Mouse (Mus musculus) forebrain, postnatal 0 days (tissue): ENCODE measurements around the gene Tshz2. TPM values are rescaled to one million over a fixed set of nuclear protein-coding genes. Genes with fewer than 3 reads are reported as not detected.
A peak's percentile ranks its signal among the peaks of the same experiment; 100 is the strongest.

Source experiments
- ATAC-seq: fragments of 200-750 bp; cut with Nextera tagmentation; 2 replicates; pipeline ENCODE4 v1.8.0; 2017; ENCODE audit warnings: mild to moderate bottlenecking, moderate library complexity
- DNase-seq: peaks from one replicate; pipeline ENCODE4 v3.0.0-alpha.2; 2015
- H3K27ac ChIP-seq: fragments of 300-500 bp; sonication (generic); 2 replicates; pipeline ENCODE4 v1.5.1; 2014; ENCODE audit warnings: low read depth, mild to moderate bottlenecking, antibody characterized with exemption, low read length, moderate library complexity, mixed read lengths
- H3K27me3 ChIP-seq: fragments of 300-500 bp; sonication (generic); 2 replicates; pipeline ENCODE4 v1.6.1; 2014; ENCODE audit warnings: mild to moderate bottlenecking, low read length, mixed read lengths; ENCODE audit not compliant: insufficient read depth
- H3K36me3 ChIP-seq: fragments of 300-500 bp; sonication (generic); 2 replicates; pipeline ENCODE4 v1.6.1; 2014; ENCODE audit warnings: mild to moderate bottlenecking, moderate library complexity; ENCODE audit not compliant: insufficient read depth
- H3K4me1 ChIP-seq: fragments of 300-500 bp; sonication (generic); 2 replicates; pipeline ENCODE4 v1.6.1; 2014; ENCODE audit warnings: antibody characterized with exemption; ENCODE audit not compliant: insufficient read depth
- H3K4me2 ChIP-seq: fragments of 300-500 bp; sonication (generic); 2 replicates; pipeline ENCODE4 v1.6.1; 2014; ENCODE audit warnings: low read depth, mild to moderate bottlenecking, moderate library complexity
- H3K4me3 ChIP-seq: fragments of 300-500 bp; sonication (generic); 2 replicates; pipeline ENCODE4 v1.5.1; 2014; ENCODE audit warnings: low read depth, low read length, mixed read lengths
- H3K9ac ChIP-seq: fragments of 300-500 bp; sonication (generic); 2 replicates; pipeline ENCODE4 v1.6.1; 2014; ENCODE audit warnings: mild to moderate bottlenecking
- H3K9me3 ChIP-seq: fragments of 300-500 bp; sonication (generic); 2 replicates; pipeline ENCODE4 v1.6.1; 2016; ENCODE audit warnings: low read length
- CTCF ChIP-seq: sonication (generic); IDR thresholded peaks from 2 replicates; pipeline ENCODE4 v1.5.1; 2016; ENCODE audit warnings: antibody characterized with exemption, control low read depth, low read depth
- WGBS: fragments of 180-500 bp; shearing (Covaris S2); extraction: QIAGEN DNeasy Blood & Tissue Kit; methylation state at CpG from one replicate; pipeline ENCODE4 v1.1.7; 2014; 5-methylcytosine and 5-hydroxymethylcytosine counted together
- polyA plus RNA-seq: library from polyadenylated mRNA; unstranded; fragments of >200 nt; fragmentation: Nextera tagmentation; extraction: Ambion mirVana; gene quantifications from 2 replicates; pipeline ENCODE4 v1.2.1, GENCODE M21; 2015
- total RNA-seq: library from RNA; depleted of rRNA; stranded (reverse); fragments of >200 nt; gene quantifications from 2 replicates; pipeline ENCODE4 v1.2.3, GENCODE M21; 2014

Gene Tshz2
- total and polyA plus RNA-seq, 2 experiments from 2014 or later = 19.7 to 29.2 TPM

DNA sequence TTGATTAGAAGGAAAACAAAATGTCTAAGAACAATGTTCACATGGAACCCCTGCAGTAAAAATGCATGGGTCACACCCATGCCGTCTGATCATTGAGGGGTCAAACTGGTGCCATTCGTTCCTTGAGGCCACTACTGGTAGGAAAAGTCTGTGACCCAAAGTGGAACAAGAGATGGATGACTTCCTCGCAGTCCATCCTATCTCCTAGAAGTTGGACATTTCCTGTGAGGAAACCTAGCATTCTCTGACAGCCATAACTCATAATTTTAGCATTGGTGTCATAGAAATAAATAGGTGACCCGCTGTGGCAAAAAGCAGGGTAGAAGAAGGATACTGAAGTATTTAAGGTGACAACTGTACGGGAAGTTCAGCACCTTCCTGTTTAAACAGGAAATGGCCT, 41.4 kb downstream of the Tshz2 start:
- TF ChIP-seq CTCF = no peak
- H3K9ac ChIP-seq = no peak overlapping the region
- H3K4me2 ChIP-seq = no peak overlapping the region
- H3K9me3 ChIP-seq = no peaks in the 10 kb centered on the region
- H3K27me3 ChIP-seq = no peaks in the 10 kb centered on the region
- no peak for ATAC-seq
- no peaks in the 10 kb centered on the region for H3K36me3 ChIP-seq
- no peak overlapping the region for H3K4me3 ChIP-seq
- no peaks in the 10 kb centered on the region for H3K4me1 ChIP-seq
- WGBS = 93% methylated on average over 5 of the region's 5 CpGs
- DNase-seq = no peak
- H3K27ac ChIP-seq = no peak overlapping the region

DNA sequence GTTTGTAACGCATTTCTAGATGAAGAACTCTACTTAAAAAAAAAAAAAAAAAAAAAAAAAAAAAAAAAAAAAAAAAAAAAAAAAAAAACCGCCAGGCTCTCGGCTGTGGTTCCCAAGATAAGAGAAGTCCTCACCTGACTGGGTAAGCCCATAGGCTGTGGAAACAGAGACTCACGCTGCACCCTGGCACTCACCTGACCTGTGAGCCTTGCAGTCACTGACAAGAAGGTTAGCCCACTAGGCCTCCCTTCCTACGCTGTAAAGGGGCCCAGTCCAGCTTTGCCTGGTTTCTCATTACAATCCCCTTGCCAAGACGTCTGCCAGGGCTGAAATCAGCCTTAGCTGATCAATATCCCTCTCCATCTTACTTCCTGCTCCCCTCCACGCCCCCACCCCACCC, 46.5 kb downstream of the Tshz2 start:
- WGBS = 68% methylated on average over 7 of the region's 7 CpGs
- no peak for TF ChIP-seq CTCF
- Histone ChIP-seq H3K9ac (no peak overlapping the region), H3K4me1 (0 out of 2 replicates have a peak, but pooled peaks cover 7% of the 10 kb centered on the region), H3K27ac (peak overlapping the region; percentile 59; the same call in 1 of the 2 replicates), H3K4me3 (no peak overlapping the region), H3K27me3 (no peaks in the 10 kb centered on the region), H3K4me2 (no peak overlapping the region), H3K36me3 (no peaks in the 10 kb centered on the region), H3K9me3 (no peaks in the 10 kb centered on the region)
- ATAC-seq (no peak), DNase-seq (no peak)

DNA sequence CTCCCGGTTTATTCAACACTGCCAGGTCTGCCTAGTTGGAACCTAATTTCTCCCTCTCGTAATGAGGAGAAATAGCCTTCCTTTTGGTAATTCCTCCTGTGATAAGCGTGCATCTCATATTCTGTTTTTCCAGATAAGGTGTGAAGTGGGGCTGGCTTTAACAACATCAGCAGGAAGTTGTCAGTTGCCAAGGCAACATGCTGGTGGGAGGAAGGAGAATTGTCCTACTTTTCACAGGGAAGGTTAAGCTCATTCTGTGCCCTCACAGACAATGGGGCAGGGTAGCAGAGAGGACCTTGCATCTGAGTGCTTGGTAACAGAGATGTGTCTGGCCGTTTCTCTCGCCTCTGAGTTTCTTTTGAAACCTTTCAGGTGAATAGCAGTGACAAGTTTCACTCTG, 47.1 kb downstream of the Tshz2 start:
- H3K4me2 ChIP-seq = no peak overlapping the region
- no peak for TF ChIP-seq CTCF
- H3K4me3 ChIP-seq = no peak overlapping the region
- no peak overlapping the region for H3K9ac ChIP-seq
- H3K9me3 ChIP-seq = no peaks in the 10 kb centered on the region
- H3K36me3 ChIP-seq = no peaks in the 10 kb centered on the region
- ATAC-seq = peak; percentile 32; the same call in 1 of the 2 replicates
- 0 out of 2 replicates have a peak overlapping the region, but pooled peaks have one; percentile 59 for H3K27ac ChIP-seq
- peak; percentile 42 for DNase-seq
- H3K27me3 ChIP-seq = no peaks in the 10 kb centered on the region
- WGBS = 43% methylated on average over 5 of the region's 5 CpGs
- 0 out of 2 replicates have a peak, but pooled peaks cover 7% of the 10 kb centered on the region for H3K4me1 ChIP-seq

DNA sequence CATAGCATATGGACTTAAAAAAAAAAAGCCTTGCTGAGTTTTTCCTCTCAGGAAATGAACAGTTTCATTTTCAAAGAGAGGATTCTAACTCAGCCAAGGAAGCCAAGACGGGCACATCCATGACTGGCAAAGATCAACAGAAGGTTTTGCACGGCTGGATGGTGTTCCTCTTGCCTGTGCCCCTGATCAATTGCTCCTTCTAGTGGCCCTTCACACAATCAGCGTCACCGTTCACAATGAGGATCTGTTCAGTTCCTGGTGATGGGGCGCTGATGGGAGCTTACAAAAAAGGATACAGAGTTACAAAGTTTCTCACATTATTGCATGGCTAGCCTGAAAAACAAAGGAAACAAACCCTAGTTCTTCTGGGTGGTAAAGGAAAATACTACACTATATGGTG, 52.4 kb downstream of the Tshz2 start:
- Histone ChIP-seq H3K4me3 (no peak overlapping the region), H3K4me1 (no peaks in the 10 kb centered on the region; the same call in 1 of the 2 replicates), H3K27ac (no peak overlapping the region), H3K36me3 (no peaks in the 10 kb centered on the region), H3K4me2 (no peak overlapping the region), H3K9me3 (no peaks in the 10 kb centered on the region), H3K27me3 (no peaks in the 10 kb centered on the region), H3K9ac (no peak overlapping the region)
- peak; percentile 48 for TF ChIP-seq CTCF
- ATAC-seq (no peak), DNase-seq (no peak)
- 40% methylated on average over 5 of the region's 5 CpGs for WGBS

DNA sequence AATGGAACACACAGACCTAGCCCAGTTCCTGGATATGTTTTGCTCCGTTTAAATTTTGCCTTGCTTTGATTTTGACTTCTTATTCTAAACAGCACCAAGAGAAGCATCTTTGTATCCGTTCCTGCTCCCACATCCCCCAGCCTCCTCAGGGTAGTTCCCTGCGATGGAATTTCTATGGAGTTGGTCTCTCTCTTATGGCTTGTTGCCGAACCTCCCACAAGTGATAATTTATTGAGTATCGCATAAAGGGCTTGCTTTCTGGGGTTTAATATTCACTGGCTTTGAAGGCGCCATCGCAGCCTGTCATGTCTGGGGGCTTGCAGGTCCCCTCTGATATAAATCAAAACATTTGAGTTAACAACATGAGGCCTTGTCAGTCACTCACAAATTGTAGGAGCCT, 52.9 kb downstream of the Tshz2 start:
- TF ChIP-seq CTCF = no peak
- Histone ChIP-seq H3K4me3 (no peak overlapping the region), H3K27me3 (no peaks in the 10 kb centered on the region), H3K9me3 (no peaks in the 10 kb centered on the region), H3K27ac (no peak overlapping the region), H3K4me2 (no peak overlapping the region), H3K36me3 (no peaks in the 10 kb centered on the region), H3K9ac (no peak overlapping the region), H3K4me1 (no peaks in the 10 kb centered on the region; the same call in 1 of the 2 replicates)
- ATAC-seq (no peak), DNase-seq (no peak)
- WGBS = 65% methylated on average over 7 of the region's 7 CpGs

DNA sequence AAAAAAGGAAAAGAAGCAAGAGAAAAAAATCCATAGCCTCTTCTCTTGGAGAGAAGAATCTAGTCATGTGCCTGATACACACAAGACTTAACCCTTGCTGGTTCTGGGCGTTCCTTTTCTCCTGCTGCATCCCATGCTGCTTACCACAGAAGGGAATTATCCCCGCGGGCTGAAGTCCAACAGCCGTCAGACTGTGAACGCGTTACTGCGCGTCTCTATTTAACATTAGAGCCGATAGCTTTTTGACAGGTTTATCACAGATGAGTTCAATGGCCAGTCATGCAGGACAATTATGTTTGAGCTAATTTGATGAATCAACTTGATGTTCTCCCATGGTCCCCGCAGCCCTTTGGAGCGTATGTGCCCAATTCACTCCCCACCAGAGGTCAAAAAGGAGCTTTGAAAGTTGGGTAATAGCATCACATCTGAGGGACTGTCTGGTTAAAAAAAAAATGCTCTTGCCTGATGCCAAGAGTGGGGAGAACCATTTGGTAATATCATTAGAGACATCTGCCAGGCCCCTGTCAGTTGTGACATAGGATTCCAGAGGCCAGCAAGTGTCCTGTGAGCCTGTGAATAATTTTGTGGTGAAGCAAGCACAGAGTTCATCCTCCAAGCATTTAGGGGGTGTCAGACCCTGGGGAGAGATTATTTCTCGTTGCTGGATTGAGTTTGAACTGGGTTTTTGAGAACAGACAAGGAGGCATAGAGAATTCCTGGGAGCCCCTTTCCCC, 54.1 kb downstream of the Tshz2 start:
- ATAC-seq (no peak), DNase-seq (no peak)
- Histone ChIP-seq H3K36me3 (no peaks in the 10 kb centered on the region), H3K9me3 (no peaks in the 10 kb centered on the region), H3K4me2 (no peak overlapping the region), H3K4me1 (no peaks in the 10 kb centered on the region; the same call in 1 of the 2 replicates), H3K4me3 (no peak overlapping the region), H3K9ac (no peak overlapping the region), H3K27ac (no peak overlapping the region), H3K27me3 (no peaks in the 10 kb centered on the region)
- no peak for TF ChIP-seq CTCF
- 67% methylated on average over 12 of the region's 12 CpGs for WGBS

DNA sequence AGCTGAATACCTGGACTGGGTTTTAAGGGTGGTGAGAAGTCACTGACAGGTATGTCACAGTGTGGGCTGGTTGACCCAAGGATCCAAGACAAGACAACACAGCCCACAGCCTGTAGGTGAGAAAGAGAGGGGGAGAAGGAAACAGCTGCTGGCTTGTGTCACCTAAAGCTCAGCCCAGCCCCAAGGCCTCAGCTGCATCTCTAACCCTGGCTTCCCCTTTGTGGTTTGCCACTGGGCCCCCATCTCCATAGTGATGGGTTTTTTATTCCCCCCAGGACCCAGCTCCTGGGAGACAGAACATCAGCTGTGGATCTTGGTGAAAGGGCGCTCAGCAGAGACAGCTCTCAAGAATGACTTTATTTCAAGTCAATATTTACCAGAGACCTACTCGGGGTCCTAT, 57.2 kb downstream of the Tshz2 start:
- no peak overlapping the region for H3K27ac ChIP-seq
- TF ChIP-seq CTCF = no peak
- ATAC-seq (no peak), DNase-seq (no peak)
- H3K36me3 ChIP-seq = no peaks in the 10 kb centered on the region
- no peaks in the 10 kb centered on the region; the same call in 1 of the 2 replicates for H3K4me1 ChIP-seq
- 97% methylated on average over 2 of the region's 2 CpGs for WGBS
- no peak overlapping the region for H3K4me3 ChIP-seq
- no peak overlapping the region for H3K4me2 ChIP-seq
- no peaks in the 10 kb centered on the region for H3K9me3 ChIP-seq
- H3K9ac ChIP-seq = no peak overlapping the region
- no peaks in the 10 kb centered on the region for H3K27me3 ChIP-seq
